Mouse (Mus musculus) fat pad, adult 2 months (tissue): ENCODE data around the gene Gm21915.

ENCODE experiments used
- DNase-seq: peaks from one replicate; pipeline ENCODE4 v3.0.0-alpha.2; 2011; ENCODE audit warnings: low read depth, low spot score; ENCODE audit errors: extremely low read depth

Gm21915 gene

DNA sequence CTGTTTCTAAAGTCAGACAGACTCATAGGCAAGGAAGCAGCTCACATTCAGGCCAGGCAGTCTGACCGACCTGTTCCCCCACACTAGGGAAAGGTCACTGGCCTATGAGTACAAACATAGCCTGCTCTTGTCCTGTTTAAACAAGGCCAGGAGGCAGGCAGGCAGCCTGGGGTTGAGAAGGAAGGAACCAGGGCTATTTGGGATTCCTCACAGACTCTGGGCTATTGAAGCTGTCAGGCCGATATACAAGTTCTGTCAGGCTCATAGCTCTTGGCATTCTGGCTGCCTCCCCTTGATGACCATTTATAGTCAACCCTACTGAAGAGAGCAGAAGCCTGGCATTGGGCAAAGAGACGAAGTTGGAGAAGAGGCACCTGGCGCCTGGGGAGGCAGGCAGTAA, 41.2 kb downstream of the Gm21915 start:
- peak; percentile 67 for DNase-seq

DNA sequence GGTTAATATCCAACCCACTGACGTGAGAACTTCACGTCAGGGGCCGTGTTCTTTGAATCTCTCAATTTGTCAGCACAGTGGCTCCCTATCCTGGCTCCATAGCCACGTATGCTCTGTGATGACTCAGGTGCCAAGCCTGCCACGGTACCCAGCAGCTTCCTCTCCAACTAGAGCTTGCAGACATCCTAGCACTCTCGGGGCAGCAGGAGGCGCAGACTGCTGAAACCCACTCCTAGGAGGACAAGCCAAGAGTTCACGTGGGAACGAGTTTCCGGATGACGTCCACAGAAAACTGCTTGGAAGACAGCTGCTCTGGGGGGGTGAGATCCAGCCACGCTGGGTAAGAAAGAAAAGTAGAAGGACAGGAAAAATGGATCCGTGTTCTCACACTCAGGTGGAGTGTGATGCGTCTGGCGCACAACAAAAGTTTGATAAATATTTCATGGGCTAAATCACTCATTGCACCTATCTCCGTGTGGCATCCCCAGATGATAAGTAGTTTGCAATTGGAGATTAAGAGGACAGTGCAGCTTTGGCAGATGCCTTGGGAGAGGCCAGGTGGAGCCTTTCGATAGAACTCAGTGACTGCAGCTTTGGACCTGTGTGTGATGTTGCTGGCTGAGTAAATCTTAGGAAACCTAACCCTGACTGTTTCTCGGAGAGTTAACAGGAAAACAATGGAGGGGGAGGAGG, 46.9 kb downstream of the Gm21915 start:
- DNase-seq: no peak

DNA sequence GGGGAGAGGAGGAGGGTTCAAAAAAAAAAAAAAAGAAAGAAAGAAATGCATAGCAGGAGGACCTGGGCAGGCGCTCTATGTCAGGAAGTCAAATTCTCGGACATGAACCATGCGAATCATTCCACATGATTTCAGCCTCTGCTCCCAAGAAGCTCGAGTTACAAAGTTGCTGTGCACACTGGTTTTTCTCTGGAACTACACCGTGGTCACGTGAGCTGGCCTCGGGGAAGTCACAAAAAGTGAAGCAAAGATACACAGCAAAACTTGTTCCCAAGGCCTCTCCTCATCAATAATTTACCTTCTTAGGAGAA, 47.4 kb downstream of the Gm21915 start:
- DNase-seq: no peak
